Mouse (Mus musculus) myocyte (in vitro differentiated cells): ENCODE measurements around the gene Rptor. TPM values are rescaled to one million over a fixed set of nuclear protein-coding genes. Genes with fewer than 3 reads are reported as not detected.

Experiments used
- H3K27me3 ChIP-seq: one replicate; pipeline ENCODE4 v1.6.1; 2011; ENCODE audit not compliant: control insufficient read depth, insufficient read depth, insufficient read length
- H3K36me3 ChIP-seq: one replicate; pipeline ENCODE4 v1.6.1; 2011; ENCODE audit not compliant: control insufficient read depth, insufficient read depth
- H3K4me2 ChIP-seq: one replicate; pipeline ENCODE4 v1.6.1; 2011; ENCODE audit warnings: low read depth, control low read depth
- H3K4me3 ChIP-seq: one replicate; pipeline ENCODE4 v1.5.1; 2011; ENCODE audit warnings: mild to moderate bottlenecking, control low read depth, moderate library complexity
- H3K79me2 ChIP-seq: one replicate; pipeline ENCODE4 v1.6.1; 2011; ENCODE audit not compliant: control insufficient read depth, insufficient read depth
- H3ac ChIP-seq: one replicate; pipeline ENCODE4 v1.6.1; 2011; ENCODE audit not compliant: control insufficient read depth, insufficient read length
- CEBPB ChIP-seq: IDR thresholded peaks from 2 replicates; pipeline ENCODE4 v1.6.1; 2011; ENCODE audit warnings: mild to moderate bottlenecking, moderate library complexity; ENCODE audit not compliant: poor library complexity, insufficient read depth, severe bottlenecking
- E2F4 ChIP-seq: IDR thresholded peaks from one replicate; pipeline ENCODE4 v1.6.1; 2011; ENCODE audit warnings: mild to moderate bottlenecking, control low read depth, moderate library complexity; ENCODE audit not compliant: insufficient read depth
- MAX ChIP-seq: IDR thresholded peaks from one replicate; pipeline ENCODE4 v1.6.1; 2011; ENCODE audit warnings: low read depth, mild to moderate bottlenecking, control low read depth
- MYOD1 ChIP-seq, 3 experiments: IDR thresholded peaks; one replicate each; pipeline ENCODE4 v1.6.1; 2011; ENCODE audit warnings: control low read depth in 2 of 3, low read depth in 2 of 3, mild to moderate bottlenecking in 2 of 3, moderate library complexity in 1 of 3; ENCODE audit not compliant: insufficient read length in 2 of 3, control insufficient read depth in 1 of 3
- MYOG ChIP-seq, 3 experiments: IDR thresholded peaks; one replicate each; pipeline ENCODE4 v1.6.1; 2011; ENCODE audit warnings: control low read depth in 2 of 3, low read depth in 2 of 3, mild to moderate bottlenecking in 2 of 3; ENCODE audit not compliant: insufficient read length in 2 of 3, control insufficient read depth in 1 of 3, insufficient read depth in 1 of 3
- POLR2A ChIP-seq: IDR thresholded peaks from one replicate; pipeline ENCODE4 v1.6.1; 2011; ENCODE audit warnings: low read depth, mild to moderate bottlenecking, control low read depth, moderate library complexity; ENCODE audit not compliant: insufficient read length
- POLR2AphosphoS2 ChIP-seq: IDR thresholded peaks from one replicate; pipeline ENCODE4 v1.6.1; 2011; ENCODE audit warnings: low read depth, control low read depth; ENCODE audit not compliant: insufficient read length
- REST ChIP-seq: IDR thresholded peaks from one replicate; pipeline ENCODE4 v1.6.1; 2011; ENCODE audit warnings: mild to moderate bottlenecking, control low read depth, moderate library complexity; ENCODE audit not compliant: insufficient read depth, insufficient read length
- SRF ChIP-seq: IDR thresholded peaks from one replicate; pipeline ENCODE4 v1.6.1; 2011; ENCODE audit warnings: low read depth; ENCODE audit not compliant: control insufficient read depth, insufficient read length
- TCF12 ChIP-seq: IDR thresholded peaks from one replicate; pipeline ENCODE4 v1.6.1; 2011; ENCODE audit warnings: mild to moderate bottlenecking, control low read depth; ENCODE audit not compliant: poor library complexity, insufficient read depth, severe bottlenecking
- TCF3 ChIP-seq: IDR thresholded peaks from one replicate; pipeline ENCODE4 v1.6.1; 2011; ENCODE audit warnings: low read depth, control low read depth; ENCODE audit not compliant: insufficient read length
- USF1 ChIP-seq: IDR thresholded peaks from one replicate; pipeline ENCODE4 v1.6.1; 2011; ENCODE audit warnings: low read depth, mild to moderate bottlenecking, control low read depth, moderate library complexity
- polyA plus RNA-seq: library from polyadenylated mRNA; unstranded; fragments of >200 nt; fragmentation: generic; extraction: Trizol; gene quantifications from one replicate; pipeline ENCODE4 v1.2.1, GENCODE M21; 2012; ENCODE audit warnings: missing spikeins

The Rptor gene
- polyA plus RNA-seq, 1 experiment: 59.5 TPM

GRCm38 (mm10) chr11:119936456-119936855, 333.8 kb downstream of the Rptor start:
- Histone ChIP-seq H3K4me3 (no peak overlapping the region), H3ac (no peak overlapping the region), H3K36me3 (no peaks in the 10 kb centered on the region), H3K27me3 (no peaks in the 10 kb centered on the region), H3K4me2 (no peak overlapping the region), H3K79me2 (no peaks in the 10 kb centered on the region)
- TF ChIP-seq USF1 (no peak), TCF12 (no peak), MYOD1 (IDR thresholded peaks at IDR 0.05; ENCODE audit: control insufficient read depth in 1 of 3, insufficient read length in 2 of 3, low read depth in 2 of 3) (no peak), MAX (no peak), SRF (no peak), POLR2A (no peak)

DNA sequence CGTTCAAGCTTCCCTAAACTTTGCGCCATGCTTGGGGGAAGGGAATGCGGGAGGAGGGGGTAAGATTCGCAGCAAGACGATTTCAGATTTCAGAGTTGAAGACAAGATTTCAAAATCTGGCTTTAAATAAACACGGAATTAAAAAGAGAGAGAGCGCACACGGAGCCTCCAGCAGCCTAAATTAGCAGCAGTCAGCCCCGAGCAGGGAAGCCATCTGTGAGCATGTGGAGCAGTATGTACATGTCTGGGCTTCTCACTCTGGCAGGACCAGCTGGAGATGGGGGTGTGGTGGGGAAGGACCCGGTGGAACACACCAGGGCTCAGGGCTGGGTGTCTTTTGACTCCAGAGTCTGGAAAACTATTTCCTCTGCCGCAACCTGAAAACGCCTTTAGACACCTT, 334.5 kb downstream of the Rptor start:
- H3K27me3 ChIP-seq: no peaks in the 10 kb centered on the region
- no peak overlapping the region for H3K4me2 ChIP-seq

GRCm38 (mm10) chr11:119937772-119938502, 335.2 kb downstream of the Rptor start:
- no peak overlapping the region for H3K4me2 ChIP-seq
- H3K4me3 ChIP-seq: no peak overlapping the region
- no peak for TF ChIP-seq REST
- no peak for TF ChIP-seq MYOD1 (IDR thresholded peaks at IDR 0.05; ENCODE audit: control insufficient read depth in 1 of 3, insufficient read length in 2 of 3, low read depth in 2 of 3)
- TF ChIP-seq SRF: no peak
- TF ChIP-seq CEBPB: no peak
- TF ChIP-seq MYOG (IDR thresholded peaks at IDR 0.05; ENCODE audit: control insufficient read depth in 1 of 3, insufficient read depth in 1 of 3, insufficient read length in 2 of 3, low read depth in 2 of 3): no peak
- no peak for TF ChIP-seq TCF3
- TF ChIP-seq MAX: no peak
- TF ChIP-seq USF1: no peak
- TF ChIP-seq TCF12: no peak
- no peak for TF ChIP-seq POLR2AphosphoS2
- no peak overlapping the region for H3ac ChIP-seq
- no peaks in the 10 kb centered on the region for H3K36me3 ChIP-seq
- H3K27me3 ChIP-seq: no peaks in the 10 kb centered on the region
- H3K79me2 ChIP-seq: no peaks in the 10 kb centered on the region

More for the DNA sequence above, 334.5 kb downstream of the Rptor start:
- no peak for TF ChIP-seq E2F4
- TF ChIP-seq MYOG (IDR thresholded peaks at IDR 0.05; ENCODE audit: control insufficient read depth in 1 of 3, insufficient read depth in 1 of 3, insufficient read length in 2 of 3, low read depth in 2 of 3): no peak
- TF ChIP-seq POLR2A: no peak
- Histone ChIP-seq H3K4me3 (no peak overlapping the region), H3K36me3 (no peaks in the 10 kb centered on the region), H3K79me2 (no peaks in the 10 kb centered on the region), H3ac (no peak overlapping the region)

DNA sequence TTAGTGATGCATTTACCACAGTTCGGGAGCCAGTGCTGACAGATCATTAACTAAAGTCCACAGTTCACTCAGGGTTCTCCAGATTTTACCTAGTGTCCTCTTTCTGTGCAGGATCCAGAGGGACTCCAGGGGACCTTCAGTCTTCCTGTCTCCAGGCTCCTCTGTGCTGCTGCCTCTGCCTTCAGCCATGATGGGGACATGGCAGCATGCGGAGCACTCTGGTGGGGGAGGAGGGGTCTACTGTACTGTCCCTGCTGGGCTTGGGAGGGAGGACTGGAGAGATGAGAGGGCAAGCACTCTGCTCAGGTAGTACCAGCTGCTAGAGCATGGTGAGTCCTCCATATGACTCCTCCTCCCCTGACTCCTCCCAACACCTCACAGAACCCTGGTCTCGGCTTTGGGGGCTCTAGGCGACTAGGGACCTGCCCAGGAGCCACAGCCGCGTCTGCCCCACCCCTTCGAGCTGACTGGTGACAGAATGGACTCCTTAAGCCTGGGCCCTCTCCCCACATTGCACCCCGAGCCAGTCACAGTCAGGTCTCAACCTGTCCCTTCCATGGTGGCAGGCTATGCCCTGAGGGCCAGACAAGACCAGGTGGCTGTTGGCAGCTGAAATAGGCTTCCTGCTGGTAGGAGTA, 336.5 kb downstream of the Rptor start:
- Histone ChIP-seq H3K27me3 (no peaks in the 10 kb centered on the region), H3K36me3 (no peaks in the 10 kb centered on the region), H3K4me3 (no peak overlapping the region), H3K79me2 (peaks cover 12% of the 10 kb centered on the region), H3K4me2 (no peak overlapping the region), H3ac (no peak overlapping the region)
- TF ChIP-seq REST (no peak), CEBPB (no peak), USF1 (no peak), MYOG (IDR thresholded peaks at IDR 0.05; ENCODE audit: control insufficient read depth in 1 of 3, insufficient read depth in 1 of 3, insufficient read length in 2 of 3, low read depth in 2 of 3) (no peak), TCF12 (no peak), E2F4 (no peak), MYOD1 (IDR thresholded peaks at IDR 0.05; ENCODE audit: control insufficient read depth in 1 of 3, insufficient read length in 2 of 3, low read depth in 2 of 3) (no peak), SRF (no peak), POLR2AphosphoS2 (no peak), POLR2A (no peak), TCF3 (no peak), MAX (no peak)

DNA sequence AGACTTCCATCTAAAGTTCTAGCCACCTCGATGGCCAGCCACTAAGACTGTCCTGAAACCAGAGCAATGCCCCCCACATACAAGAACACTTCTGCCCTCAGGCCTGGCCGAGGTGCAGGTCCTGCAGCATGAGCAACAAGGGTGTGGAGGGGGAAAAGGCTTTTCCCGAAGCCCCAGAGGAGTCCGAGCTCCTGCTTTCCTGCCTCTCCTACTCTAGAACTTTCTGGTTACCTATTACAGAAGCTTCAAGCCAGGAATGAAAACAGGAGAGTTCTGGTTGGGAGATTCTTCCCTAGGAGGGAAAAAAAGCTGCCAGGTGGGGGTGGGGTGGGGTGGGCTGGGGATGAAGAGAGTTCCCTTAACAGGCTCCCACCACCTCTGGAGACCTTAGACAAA, 337.0 kb downstream of the Rptor start:
- Histone ChIP-seq H3K4me3 (no peak overlapping the region), H3ac (no peak overlapping the region), H3K27me3 (no peaks in the 10 kb centered on the region), H3K4me2 (no peak overlapping the region), H3K36me3 (no peaks in the 10 kb centered on the region), H3K79me2 (peaks cover 17% of the 10 kb centered on the region)
- TF ChIP-seq POLR2AphosphoS2 (no peak), USF1 (no peak), CEBPB (no peak), E2F4 (no peak), REST (no peak), TCF12 (no peak), POLR2A (no peak), MYOG (IDR thresholded peaks at IDR 0.05; ENCODE audit: control insufficient read depth in 1 of 3, insufficient read depth in 1 of 3, insufficient read length in 2 of 3, low read depth in 2 of 3) (no peak), TCF3 (no peak), SRF (no peak), MAX (no peak), MYOD1 (IDR thresholded peaks at IDR 0.05; ENCODE audit: control insufficient read depth in 1 of 3, insufficient read length in 2 of 3, low read depth in 2 of 3) (no peak)
